Mouse (Mus musculus) cerebellum, adult (tissue): Measurements from ENCODE around the gene Sall4.
"Not testable (repeated sequence)": the region's sequence is repeated elsewhere in the genome, so short reads cannot be mapped to it uniquely, and the experiment has no call there.

Experiments used
- ATAC-seq: cut with Nextera tagmentation; 2 replicates; pipeline ENCODE4 v1.9.2; 2017; ENCODE audit warnings: mild to moderate bottlenecking, moderate library complexity, mixed read lengths; ENCODE audit not compliant: insufficient number of reproducible peaks, low FRiP score, low TSS enrichment

Sall4 gene

GRCm38 (mm10) chr2:168761954-168762353, 5.8 kb downstream of the Sall4 start:
- ATAC-seq, result no peak

DNA sequence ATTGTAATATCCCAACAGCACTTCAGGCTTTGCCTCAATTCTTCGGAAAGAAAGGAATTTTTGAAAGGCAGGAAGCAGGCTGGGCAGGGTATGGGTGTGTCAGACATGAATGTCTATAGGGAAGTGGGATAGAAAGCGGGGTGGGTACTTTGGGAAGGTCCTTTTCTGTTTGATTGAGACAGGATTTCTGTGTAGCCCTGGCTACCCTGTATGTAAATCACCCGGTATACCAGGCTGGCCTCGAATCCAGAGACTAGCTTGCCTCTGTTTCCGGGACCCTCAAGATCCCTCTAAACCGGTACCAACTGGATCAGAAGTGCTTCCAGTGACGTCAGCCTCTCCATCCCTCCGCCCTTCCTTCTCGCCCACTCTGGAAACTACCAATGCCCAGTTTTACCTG, 6.6 kb downstream of the Sall4 start:
- ATAC-seq, result no peak

DNA sequence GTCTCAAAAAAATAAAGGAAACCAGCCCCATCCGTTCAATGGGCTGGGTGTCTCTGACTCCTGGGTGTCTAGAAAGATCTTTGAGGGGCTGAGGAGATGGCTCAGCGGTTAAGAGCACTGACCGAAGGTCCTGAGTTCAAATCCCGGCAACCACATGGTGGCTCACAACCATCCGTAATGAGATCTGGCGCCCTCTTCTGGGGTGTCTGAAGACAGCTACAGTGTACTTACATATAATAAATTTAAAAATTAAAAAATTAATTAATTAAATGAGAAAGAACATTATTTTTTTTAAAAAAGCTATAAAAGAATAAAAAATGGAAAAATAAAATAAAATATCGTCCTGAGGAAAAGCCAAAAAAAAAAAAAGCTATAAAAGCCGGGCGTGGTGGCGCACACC, 23.3 kb downstream of the Sall4 start:
- not testable (repeated sequence) for ATAC-seq

DNA sequence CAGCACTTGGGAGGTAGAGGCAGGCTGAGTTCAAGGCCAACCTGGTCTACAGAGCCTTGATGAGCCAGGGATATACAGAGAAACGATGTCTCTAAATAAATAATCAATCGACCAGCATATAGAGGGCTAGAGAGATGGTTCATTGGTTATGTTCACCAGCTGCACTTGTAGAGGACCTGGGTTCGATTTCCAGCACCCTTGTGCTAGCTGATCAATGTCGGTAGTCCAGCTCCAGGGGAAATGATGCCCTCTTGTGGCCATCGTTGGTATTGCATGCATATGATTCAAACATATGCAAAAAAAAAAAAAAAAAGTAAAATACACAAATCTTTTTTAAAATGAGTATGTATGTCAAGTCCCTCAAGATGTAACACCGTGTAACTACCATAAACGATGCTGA, 25.1 kb downstream of the Sall4 start:
- ATAC-seq, result no peak

- peak; percentile 70 for ATAC-seq
These were observed 25.6 kb downstream of the Sall4 start, which contains the start of gene Atp9a for GRCm38 (mm10) chr2:168742059-168742627. TSS of gene Atp9a (minus strand) at chr2:168742409.

DNA sequence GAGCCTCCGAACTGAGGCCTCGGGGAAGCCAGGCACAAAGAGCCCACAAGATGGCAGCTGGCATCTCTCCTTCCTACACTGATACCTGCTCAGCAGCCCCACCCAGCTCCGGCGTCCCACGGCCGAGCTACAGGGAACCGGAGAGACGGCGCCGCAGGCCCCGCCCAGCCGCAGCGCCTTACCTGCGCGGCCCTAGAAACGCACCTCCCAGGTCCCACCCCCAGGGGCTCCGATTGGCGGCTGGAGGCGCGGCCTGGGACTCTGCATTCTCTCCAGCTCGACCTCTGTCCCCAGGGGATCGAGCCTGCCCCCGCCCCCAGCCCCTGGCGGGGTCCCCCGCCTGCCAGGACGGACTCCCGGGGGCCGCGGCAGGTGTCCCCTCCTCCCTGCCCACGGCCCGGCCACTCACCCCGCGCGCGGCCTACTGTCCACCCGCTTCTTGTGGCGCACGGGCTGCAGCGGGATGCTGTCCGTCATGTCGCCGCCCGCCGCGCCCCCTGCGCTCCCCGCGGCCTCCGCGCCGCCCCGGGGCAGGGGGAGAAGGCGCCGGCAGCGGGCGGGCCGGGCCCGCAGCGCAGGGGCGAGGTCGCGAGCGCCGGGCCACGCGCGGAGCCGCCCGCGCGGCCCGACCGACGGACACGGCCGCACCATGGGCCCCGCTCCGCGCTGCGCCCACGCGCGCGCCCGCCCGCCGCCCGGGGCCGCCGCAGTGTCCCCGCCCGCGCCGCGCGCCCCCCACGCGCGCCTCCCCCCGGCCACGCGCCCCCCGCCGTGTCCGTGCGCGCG, 26.3 kb downstream of the Sall4 start:
- ATAC-seq, result peak; percentile 80

DNA sequence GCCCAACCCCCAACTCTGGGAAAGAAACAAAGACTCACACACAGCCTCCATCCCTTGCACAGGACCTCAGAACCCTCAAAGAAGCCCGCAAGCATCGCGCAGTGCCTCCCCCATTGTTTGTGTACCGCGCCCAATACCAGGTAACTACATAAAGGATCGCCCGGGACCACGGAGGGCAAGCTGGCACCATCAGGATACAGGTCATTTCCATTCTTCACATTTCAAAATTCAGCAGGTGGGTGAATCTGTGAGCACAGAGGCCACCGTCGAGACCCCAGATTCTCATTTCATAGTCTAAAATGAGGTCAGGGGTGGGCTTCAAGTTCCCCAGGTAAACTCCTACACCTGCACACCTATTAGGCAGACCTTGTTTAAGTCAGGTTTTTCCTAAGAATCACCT, 27.2 kb downstream of the Sall4 start:
- no peak for ATAC-seq

GRCm38 (mm10) chr2:168738854-168739253, 28.9 kb downstream of the Sall4 start:
- ATAC-seq, result no peak

- no peak for ATAC-seq
These were observed 29.9 kb downstream of the Sall4 start for GRCm38 (mm10) chr2:168737878-168738277.

DNA sequence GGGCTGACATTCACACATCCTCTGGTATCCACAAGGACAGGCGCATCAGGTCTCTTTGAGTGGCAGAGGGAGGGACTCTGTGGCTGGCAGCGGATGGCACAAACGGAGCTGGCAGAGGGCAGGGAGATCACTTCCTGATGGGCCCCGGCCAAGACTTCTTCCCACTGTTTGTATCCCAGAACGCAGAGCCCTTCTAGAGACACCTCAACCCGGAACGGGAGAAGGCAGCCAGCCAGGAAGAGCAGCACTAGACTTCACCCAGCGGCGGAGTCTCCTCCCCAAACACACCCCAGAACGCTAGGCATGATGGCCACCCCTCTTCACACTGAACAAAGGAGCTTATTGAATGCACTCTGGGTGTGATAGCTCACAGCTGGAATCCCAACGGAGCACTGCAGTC, 33.7 kb downstream of the Sall4 start:
- ATAC-seq, result peak; percentile 73

- ATAC-seq, result no peak
These were observed 36.5 kb downstream of the Sall4 start for GRCm38 (mm10) chr2:168731258-168731657.

DNA sequence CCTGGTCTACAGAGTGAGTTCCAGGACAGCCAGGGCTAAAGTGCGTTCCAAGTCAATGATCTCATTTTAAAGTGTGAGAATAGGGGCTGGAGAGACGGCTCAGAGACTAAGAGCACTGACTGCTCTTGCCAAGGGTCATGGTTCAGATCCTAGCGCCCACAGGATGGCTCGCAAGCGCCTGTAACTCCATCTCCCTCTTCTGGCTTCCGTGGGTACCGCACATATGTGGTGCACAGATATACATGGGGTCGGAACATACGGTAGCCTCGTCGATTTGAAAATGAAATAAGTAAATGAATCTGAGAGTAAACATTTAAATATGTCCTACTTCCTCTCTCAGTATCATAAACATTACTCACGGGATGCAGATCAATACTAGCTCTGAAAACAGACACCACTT, 38.0 kb downstream of the Sall4 start:
- ATAC-seq, result no peak

GRCm38 (mm10) chr2:168728045-168728444, 39.7 kb downstream of the Sall4 start:
- ATAC-seq, result no peak

GRCm38 (mm10) chr2:168726007-168726406, 41.7 kb downstream of the Sall4 start:
- ATAC-seq, result no peak

- peak; percentile 54 for ATAC-seq
These were observed 46.4 kb downstream of the Sall4 start for GRCm38 (mm10) chr2:168721313-168721712.

DNA sequence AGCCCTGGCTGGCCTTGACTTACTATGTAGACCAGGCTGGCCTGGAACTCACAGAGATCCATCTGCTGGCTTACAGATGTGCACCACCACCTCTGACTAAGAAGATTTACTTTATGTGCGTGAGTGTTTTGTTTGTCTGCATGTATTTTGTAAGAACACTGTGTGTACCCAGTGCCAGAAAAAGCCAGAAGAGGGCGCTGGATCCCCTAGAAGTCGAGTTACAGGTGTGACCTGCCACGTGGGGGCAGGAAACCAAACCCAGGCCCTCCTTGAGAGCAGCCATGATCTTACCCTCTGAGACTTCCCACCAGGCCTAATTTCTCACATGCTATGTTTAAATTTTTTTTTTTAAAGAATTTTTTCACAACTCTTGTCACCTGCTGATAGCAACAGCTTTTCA, 48.0 kb downstream of the Sall4 start:
- no peak for ATAC-seq

GRCm38 (mm10) chr2:168718735-168719134, 49.0 kb downstream of the Sall4 start:
- ATAC-seq, result no peak; the same call in 1 of the 2 replicates

DNA sequence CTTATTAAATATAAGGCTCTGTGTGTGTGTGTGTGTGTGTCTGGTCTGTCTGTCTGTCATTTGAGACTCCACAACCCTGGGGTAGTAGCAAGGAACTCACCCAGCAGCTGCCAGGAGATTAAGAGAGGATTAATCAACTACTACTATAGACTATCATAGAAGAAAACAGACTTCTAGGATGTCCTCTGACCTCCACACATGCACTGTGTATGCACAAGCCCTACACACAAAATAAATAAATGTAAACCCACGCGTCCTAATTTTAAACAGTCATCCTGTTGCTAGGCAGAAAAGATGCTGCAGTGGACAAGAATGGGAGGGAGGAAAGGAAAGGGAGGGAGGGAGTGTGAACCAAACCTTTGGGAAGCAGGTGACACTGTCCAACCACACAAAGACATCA, 49.5 kb downstream of the Sall4 start:
- no peak for ATAC-seq

DNA sequence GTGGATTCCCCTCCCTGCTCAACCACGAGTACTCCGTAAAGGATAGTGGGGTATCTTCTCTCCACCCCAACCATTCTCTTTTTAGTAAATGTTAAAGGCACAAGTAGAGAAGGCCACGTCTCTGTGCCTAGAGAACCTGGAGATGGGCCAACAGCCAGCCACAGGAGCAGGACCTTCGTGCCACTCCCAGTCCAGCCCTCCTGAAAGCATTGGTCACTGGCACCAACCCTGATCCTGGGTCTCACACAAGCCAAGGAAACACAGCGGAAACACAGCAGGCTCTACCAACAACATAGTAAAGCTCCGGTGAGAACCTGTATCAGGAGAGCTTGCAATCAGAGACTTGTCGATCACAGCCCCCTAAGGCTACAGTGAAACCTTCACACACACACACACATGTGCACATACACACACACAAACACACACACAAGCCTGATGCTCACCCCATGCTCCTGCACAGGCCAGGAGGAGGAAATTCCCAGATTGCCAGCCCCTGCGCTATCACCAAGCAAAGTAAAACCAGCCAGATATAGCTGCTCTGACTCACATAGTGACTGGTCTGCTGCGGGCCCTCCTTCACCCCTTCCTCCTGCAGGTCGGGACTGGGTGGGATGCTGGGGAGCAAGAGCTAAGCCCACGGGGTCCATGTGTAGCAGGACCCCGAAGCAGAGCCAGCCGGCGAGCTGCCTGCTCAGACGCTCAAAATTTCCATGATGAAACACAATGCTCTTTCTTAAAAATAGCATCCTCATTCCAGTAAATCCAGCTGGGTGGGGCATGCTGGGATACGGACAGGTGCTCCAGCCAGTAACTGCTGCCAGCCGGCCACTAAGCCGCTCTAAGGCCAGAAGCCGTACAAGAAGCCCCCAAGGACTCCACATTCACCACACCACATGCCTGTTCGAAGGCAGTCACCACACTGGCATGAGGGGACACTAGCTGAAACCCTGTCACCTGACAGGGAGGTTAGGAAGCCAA, 55.3 kb downstream of the Sall4 start:
- ATAC-seq, result peak; percentile 43

DNA sequence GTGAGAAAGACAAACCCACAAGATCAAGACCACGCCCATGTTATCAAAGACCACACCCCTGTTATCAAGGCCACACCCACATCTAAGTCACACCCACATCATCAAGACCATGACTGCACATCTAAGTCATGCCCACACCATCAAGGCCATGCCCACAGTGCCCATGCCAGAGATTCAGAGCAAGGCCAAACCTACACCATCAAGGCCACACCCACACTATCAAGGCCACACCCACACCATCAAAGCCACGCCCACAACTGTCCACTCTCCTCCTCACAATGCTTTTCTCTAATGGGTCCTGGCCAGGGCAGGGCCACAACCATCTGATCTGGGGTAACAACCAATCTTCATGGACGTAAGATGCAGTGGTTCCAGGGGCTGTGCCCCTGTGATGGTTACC, 56.8 kb downstream of the Sall4 start:
- no peak for ATAC-seq

DNA sequence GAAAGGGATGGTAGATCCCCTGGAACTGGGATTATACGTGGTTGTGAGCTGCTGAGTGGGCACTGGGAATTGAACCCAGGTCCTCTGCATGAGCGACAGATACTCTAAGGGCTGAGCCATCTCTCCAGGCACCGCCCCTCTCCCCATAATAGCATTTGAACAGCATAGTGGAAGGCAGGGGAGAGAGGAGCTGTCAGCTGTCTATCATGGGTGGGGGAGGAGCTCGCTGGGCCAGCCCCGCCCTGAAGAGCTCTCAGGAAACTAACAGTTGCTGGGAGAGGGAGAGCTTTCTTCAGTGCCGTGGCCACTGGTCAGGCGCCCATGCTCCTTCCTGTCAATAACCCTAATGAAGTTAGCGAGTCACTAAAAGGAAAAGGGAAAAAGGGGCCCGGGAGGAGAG, 60.0 kb downstream of the Sall4 start:
- ATAC-seq, result no peak
